Mouse (Mus musculus): ENCODE data around the gene Dock4. TPM values are rescaled to one million over a fixed set of nuclear protein-coding genes. Genes with fewer than 3 reads are reported as not detected.

Dock4 gene
- total RNA-seq, 2 experiments from 2014 or later, result 90.2 to 93.0 TPM

DNA sequence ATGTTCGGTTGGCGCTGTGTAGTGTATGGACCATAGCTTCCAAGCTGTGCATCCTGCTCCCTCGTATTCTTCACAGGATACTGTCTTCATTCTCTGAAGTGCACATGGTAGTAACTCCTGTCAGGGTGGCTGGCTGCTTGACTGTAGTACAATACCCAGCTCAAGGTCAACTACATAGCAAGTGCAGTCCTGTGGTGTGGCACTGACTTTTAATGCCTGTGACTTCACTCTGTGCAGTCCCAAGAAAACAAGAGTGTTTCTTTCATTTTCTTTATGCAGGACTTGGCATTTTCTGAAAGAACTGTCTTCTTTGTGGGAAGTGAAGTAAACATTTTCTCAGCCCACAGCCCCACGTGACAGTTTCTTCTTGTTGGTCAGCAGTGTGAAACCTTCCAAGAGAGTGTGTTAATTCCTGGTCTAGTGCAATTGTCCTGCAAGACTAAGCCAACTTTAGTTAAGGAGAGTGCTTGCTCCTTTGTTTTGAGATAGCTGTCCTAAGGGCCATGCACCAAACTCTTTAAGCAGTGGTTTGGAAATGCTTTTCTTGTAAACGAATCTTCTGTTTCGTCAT lies 109.3 kb downstream of the Dock4 start:
- no peak for DNase-seq (ENCODE audit: low spot score in 2 of 2)
- intact Hi-C loops (cut with DNase I), result no loop called here

DNA sequence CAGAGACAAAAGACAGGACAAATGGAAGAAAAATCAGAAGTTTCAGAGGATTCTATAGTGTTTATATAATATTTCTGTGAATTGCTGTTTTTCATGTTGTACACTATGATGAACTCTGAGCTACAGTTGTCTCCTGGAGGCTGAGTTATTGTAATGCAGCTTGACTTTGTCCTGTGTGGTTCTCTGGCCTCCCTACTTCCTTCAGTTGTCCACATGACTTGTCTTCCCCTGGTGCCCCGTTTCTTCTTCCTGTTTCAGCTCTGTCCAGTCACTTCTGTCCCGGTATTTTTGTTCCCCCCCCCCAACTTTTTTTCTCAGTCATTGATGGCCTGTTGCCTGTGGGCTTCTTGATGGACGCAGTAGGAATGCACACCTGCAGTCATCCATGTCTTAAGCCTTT lies 112.8 kb downstream of the Dock4 start:
- DNase-seq (ENCODE audit: low spot score in 2 of 2), result no peak

DNA sequence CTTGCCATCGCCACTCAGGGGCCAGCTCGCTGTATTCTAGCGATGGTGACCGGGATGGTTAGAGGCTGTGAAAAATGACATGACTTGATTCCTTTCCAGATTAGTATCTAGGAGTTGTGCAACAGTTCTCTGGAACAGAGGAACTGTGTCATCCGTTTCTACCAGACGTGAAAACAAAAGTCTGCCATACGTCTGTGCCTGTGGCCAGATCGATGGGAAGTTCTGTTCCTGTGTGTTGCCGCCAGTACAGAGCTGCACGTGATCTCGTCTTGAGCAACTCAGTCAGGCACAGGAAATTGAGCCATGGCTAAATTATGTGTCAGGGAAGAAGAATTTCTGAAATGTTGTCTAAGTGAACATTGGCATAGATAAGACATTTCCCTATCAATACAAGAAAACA lies 113.4 kb downstream of the Dock4 start:
- no peak for DNase-seq (ENCODE audit: low spot score in 2 of 2)
- intact Hi-C loops (cut with DNase I), result no loop called here

More for the DNA sequence above, 112.8 kb downstream of the Dock4 start:
- intact Hi-C loops (cut with DNase I), result no loop called here

DNA sequence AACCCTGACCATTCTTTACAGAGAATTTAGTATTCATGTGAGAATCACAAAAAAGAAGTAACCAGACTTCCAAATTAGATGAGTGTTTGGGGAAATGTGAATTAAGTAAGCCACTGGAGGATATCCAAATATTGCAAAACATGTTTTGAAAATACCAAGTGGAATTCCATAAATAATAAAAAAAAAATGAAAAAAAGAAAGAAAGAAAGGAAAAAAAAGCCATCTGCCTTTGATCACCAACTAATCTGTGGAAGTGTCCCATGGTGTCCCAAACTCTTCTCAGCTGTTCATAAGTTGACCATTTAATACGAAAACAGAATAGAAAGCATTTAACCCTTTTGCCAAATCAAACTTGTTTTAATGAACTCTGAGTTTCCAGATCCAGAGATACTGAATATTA lies 118.0 kb downstream of the Dock4 start:
- no peak for DNase-seq (ENCODE audit: low spot score in 2 of 2)
- intact Hi-C loops (cut with DNase I), result no loop called here

DNA sequence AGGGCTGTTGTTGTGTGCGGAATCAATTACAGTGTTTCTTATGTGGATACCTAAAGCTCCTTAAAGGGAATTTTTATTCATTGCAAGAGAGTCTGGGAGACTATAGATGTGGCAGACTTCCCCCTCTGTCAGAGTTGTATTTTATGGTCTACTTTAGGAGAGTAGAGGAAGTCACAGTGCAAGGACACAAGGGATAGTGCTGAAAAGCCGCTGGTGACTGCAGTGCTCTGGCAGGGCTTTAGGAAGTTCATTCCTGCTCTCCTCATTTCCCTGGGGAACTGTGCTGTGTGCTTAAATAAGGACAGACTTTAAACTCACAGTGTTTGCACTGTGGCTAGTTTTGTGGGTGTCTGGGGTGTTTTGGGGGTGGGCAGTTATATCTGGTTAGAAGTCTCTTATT lies 118.5 kb downstream of the Dock4 start:
- DNase-seq (ENCODE audit: low spot score in 2 of 2), result no peak
- intact Hi-C loops (cut with DNase I), result no loop called here

DNA sequence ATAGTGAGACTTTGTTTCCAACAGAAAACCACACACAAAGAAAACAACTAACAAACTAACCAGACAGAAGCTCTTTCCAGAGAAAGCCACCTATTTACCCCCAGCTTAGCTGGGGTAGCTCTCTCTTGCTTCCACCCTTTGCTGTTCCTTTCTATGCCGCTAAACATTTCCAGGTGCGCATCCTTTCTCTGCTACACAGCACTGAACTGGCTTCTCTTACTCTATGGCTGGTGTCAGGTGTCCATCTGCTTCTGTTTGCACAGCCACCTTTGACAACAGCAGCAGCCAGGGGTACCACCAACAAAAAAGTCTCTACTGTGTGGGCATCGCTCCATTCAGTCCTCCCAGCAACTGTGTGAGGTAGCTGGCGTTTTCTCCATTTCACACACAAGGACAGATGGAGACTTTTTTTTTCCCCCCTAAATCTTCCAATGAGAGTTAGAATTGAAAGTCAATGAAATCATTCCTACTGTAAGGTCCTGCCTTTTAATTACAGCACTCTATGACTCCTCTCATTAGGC lies 122.7 kb downstream of the Dock4 start:
- intact Hi-C loops (cut with DNase I), result no loop called here
- DNase-seq (ENCODE audit: low spot score in 2 of 2), result no peak

DNA sequence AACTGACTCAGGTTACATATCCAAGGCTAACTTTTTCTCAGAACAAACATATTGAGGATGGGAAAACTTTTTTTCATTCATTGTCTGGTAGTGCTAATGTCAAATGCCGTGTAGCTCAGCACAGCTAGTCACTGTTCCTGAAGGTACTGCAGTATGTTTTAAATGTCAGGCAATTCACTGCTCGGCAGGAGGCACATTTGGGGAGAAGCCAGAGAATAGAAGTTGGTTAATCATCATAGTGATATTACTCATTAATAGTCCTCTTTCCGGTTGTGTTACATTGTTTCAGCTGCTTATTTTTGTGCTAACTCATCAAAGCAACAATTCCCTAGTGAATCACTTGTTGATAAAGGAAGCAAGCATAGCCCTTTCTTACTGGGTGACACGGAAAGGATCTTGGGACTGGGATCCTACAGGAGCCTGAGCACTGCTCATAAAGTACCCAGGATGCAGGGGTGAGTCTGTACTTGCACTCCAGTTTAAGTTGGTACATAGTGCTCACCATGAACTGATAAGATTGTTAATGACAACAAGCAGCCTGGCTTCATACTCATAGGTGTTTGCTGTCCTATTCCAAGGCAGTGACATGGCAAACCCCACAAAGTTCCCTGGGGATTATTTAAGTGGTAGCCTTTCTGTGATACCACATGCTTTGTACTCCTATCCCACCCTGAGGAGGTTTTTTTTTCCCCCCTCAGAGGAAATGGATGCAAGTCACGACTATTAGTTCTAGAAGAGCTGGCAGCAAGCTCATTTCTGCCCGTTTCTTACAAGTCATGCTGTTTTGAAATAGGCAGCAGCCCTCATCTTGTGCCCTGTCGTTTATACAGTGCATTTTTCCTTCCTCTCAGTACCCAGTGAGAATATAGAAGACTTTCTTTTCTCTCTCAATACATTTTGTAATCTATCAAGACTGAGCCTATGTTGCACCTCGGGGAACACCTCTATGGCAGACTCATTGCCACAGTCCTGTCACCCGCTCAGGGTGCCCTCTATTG lies 123.5 kb downstream of the Dock4 start:
- intact Hi-C loops (cut with DNase I), result no loop called here
- DNase-seq (ENCODE audit: low spot score in 2 of 2), result no peak

DNA sequence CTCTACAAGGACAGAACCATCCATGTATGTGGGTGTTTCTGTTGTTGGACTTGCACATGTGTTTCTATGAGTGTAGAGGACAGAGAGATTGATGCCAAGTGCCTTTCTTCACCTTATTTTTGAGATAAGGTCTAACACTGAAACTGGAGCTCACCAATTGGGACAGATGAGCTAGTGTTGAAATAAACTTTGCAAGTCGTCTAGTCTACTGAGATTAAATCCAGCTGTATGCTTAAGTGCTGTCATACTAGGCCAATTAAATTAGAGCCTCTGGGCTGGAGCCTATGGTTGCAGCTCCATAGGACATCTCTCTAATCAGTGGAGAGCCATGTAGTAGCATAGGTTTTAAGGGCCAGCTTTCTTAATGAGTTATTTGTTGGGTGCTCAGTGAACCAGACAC lies 124.5 kb downstream of the Dock4 start:
- intact Hi-C loops (cut with DNase I), result no loop called here
- no peak for DNase-seq (ENCODE audit: low spot score in 2 of 2)

DNA sequence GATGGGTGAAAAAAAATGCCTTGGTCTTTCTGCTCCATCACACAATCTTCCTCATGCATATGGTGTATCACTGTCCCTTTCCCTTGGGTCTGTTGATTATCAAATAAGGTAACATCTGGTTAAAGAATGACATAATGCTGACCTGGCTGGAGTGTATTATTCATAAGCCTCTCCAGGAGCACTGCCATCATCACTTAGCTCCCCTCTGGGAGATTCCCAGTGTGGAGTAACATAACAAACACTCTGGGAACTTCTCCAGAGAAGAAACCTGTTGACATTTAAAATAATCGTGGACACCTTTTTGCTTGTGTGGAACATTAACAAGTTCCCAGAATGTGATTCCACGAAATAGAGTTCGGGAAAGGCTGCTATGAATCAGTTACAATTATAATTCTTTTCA lies 128.3 kb downstream of the Dock4 start:
- intact Hi-C loops (cut with DNase I), result no loop called here

DNA sequence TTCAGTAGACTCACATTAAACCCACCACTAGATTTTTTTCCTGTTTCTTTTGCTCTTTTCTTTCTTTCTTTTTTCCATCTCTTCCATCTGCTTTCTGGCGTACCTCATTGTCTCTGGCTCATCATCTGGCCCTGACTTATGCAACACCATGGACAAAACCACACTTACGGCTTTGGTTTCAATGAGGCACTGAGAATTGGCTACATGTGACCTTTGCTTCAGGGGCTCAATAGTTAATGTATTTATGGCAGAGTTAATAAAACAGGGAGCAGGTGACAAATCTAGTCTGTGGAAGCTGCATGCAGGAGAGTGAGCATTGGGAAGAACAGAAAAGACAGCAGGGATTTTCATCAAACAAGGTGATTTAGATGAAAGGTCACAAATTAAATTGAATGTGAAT lies 131.0 kb downstream of the Dock4 start:
- intact Hi-C loops (cut with DNase I), result no loop called here
- DNase-seq (ENCODE audit: low spot score in 2 of 2), result no peak

More for the DNA sequence above, 128.3 kb downstream of the Dock4 start:
- no peak for DNase-seq (ENCODE audit: low spot score in 2 of 2)

DNA sequence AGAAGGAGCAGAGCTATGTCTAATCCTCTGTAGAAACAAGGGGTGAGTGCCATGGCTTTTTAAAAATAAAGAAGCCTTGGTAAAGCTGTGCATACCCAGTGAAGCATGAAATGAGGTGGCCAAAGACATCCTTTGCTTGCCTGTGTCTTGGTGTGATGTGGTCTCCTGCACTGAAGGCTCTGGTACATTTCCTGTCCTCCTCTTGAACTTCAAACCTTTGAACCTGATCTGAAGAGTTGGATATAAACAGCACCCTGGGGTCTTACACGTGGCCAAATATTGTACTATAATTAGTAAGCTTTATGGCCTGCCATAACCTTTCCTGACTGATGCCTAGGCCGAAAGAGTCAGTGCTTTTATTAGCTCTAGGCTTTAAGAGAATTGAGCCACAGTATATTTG lies 134.6 kb downstream of the Dock4 start:
- intact Hi-C loops (cut with DNase I), result no loop called here
- no peak for DNase-seq (ENCODE audit: low spot score in 2 of 2)

DNA sequence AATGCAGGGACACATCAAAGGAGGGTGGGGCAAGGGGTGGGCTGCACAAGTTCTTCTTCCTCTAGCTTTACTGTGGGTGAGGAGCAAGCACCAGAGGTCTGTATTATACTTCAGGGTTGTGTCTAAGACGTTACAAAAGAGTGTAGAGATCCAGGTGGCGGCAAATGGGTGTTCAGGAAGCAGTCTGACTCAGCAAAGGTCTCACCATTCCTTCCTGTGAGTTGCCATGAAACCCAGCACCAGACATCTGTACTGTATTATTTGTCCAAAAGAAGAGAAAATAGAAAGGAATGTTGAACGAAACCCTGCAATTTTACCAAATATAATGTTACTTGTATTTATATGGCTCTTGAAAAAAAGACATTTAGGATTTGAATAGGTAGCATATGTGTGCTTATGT lies 135.3 kb downstream of the Dock4 start:
- intact Hi-C loops (cut with DNase I), result no loop called here
- DNase-seq (ENCODE audit: low spot score in 2 of 2), result no peak

DNA sequence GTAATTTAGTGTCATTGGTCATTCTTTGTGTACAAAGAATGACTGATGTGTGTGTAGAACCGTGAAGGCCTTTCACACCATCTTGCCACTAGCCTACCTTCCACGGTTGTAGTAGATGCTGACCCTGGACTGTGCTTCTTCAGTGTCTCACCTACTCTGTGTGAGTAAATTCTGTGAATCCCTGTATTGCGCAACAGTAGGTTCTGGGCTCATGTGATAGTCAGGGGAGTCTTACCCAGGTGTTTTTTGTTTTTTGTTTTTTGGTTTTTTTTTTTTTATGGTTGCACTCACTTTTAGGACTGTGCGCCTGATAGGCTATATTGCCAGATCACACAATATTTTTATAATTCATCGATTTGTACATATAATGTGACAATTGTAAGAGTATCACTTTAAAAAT lies 136.3 kb downstream of the Dock4 start:
- intact Hi-C loops (cut with DNase I), result no loop called here
- no peak for DNase-seq (ENCODE audit: low spot score in 2 of 2)

DNA sequence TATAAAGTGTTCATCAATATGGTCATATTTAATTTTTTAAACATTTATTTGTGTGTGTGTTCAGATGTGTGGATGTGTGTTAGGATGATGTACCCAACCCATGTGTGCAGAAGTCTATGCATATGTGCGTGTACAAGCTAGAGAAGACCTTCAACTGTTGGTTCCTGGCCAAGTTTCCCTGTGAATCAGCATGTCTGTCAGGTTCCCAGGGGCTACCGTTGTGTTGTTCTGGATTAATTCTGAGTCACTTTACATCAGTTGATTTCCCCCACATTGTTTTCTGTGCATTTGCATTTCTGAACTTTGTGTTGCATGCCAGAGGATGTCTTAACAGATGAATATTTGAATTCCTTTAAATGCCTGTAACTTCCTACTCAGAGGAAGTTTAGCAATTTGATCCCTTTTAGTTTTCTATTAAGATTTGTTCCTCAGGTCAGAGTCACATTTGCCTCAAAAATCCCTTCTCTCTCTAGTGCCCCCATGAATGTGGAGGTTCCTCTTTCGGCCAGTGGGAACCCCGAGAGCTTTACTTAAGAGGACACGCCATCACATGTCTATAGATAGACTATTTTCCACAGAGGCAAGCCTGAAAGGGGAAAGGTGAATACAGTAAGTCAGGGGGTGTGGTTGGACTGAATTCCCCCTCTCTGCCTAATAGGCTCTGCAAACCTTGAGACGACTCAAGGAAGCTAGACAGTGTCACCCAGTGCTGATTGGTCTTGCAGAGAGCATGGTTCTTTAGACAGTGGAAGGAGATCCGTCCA lies 139.0 kb downstream of the Dock4 start:
- intact Hi-C loops (cut with DNase I), result no loop called here
- no peak for DNase-seq (ENCODE audit: low spot score in 2 of 2)

DNA sequence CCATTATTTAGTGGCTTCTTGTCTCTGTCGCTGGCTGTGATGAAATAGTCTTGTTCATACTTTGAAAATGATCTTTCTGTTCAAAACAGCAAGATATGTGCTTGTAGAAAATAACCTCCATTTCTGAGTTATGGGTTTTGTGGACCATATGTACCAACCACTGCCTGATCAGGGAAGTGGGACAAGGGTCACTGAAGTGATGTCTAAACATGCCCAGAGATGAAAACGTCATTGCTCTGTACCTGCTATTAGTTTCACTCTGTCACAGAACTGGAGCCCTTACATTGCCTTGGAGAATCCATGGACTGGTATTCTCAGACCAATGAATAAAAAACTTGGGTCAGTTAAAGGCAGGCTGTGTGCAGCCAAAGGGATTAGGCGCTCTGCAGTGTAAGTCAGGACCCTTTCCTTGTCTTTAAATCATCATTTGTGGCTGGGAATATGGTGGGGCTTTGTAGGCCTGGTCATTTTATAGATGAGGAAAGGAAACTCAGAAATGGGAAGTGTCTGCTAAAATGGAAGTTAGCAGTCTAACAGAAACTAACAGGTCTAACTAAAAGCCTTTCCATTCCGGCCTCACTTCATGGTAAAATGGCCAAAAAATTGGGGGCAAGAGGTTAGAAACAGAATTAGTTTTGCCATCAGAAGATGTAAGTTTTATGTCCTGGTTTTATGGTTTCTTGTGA lies 139.8 kb downstream of the Dock4 start:
- intact Hi-C loops (cut with DNase I), result no loop called here

DNA sequence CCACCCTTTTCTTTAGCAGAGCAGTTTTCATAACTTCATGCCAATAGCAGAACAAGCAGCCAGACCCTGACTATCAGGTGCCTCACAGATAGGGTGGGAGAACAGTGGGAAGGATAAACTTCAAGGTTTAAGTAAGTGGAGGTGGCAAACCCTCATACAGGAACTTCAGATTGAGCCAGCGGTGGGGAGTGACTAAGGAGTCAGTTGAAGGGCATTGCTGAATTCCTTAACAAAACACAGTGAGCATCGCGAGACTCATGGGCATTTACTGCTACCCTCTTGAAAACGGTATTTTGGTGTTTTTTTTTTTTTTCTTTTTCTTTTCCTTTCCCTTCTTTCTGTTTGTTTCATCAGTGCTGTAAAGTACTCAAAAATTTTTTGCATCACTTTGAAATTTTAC lies 148.4 kb downstream of the Dock4 start:
- intact Hi-C loops (cut with DNase I), result no loop called here
- DNase-seq (ENCODE audit: low spot score in 2 of 2), result no peak

More for the DNA sequence above, 139.8 kb downstream of the Dock4 start:
- no peak for DNase-seq (ENCODE audit: low spot score in 2 of 2)

DNA sequence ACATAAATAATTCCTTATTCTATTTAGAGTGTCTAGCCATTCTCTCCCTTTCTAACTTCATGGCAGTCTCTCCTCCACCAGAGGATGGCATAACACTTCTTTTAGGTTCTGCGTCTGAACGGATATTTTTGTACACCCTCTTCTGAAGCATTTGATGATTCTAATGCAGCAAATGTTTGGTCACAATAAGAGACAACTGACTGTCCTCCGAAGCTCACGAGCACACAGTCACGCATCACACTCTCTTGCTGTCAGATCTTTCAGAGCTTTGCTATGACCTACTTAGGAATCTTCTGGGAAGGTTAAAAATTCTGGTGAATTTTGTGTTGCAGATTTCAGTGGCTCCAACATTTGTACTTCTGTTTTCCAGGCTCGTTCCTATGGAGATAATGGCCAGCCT lies 149.7 kb downstream of the Dock4 start:
- intact Hi-C loops (cut with DNase I), result no loop called here
- peak; percentile 24 to 64 for DNase-seq (ENCODE audit: low spot score in 2 of 2)

DNA sequence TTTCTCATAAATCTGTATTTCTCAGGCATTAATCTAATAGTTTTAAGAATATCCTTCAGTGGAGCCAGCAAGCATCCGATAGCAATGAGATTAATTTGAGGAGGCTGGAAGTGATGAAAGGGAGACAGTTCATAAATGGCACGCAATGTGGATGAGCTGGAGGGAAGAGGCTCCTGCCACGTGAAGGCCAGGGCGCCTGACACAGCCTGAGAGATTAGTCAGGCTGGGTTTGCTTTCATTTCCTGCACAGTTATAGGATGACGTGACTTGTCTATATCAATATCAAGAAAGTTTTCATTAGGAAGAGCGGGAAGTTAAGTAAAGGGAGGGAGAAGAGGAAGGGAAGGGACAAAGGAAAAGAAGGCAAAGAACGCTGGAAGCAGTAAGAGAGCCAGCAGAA lies 150.3 kb downstream of the Dock4 start:
- intact Hi-C loops (cut with DNase I), result no loop called here
- no peak for DNase-seq (ENCODE audit: low spot score in 2 of 2)

DNA sequence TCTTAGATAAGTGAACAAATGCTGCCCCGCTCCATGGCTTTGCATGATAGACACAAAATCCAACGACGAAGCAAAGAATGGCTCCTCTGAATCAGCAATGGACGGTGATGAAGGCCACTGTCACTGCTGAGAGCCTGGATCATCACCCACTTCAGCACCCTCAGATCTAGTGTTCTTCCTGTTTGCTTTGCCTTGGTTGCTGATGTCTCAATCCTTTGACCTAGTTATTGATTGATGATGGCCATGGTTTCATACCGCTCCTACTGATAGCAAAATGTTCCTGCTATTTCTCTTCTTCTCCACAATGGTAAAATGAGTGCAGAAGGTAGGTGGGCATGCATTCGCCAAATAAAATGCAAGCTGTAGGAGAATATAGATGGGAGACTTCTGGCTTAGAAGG lies 150.7 kb downstream of the Dock4 start:
- intact Hi-C loops (cut with DNase I), result no loop called here
- no peak for DNase-seq (ENCODE audit: low spot score in 2 of 2)

DNA sequence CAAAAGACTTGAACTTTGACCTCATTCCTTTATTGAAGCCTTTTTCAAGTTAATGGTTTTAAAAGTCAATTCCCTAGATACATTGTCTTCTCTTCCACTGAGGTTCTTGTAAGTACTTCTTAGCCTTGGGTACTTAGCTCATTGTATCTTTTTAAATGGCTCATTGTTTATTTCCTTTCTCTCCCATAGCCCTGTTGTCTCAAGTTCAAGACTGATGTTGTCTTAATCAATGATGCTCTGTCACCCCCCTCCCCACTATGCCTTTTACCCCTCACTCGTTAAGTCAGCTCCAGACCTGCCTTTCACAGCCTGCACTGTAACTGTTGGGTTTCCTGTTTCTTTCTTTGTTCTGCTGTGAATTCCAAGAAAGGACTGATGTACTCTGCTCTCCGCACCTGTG lies 154.2 kb downstream of the Dock4 start:
- intact Hi-C loops (cut with DNase I), result no loop called here
- DNase-seq (ENCODE audit: low spot score in 2 of 2), result no peak

All from left cerebral cortex, postnatal 25 days (tissue).